Mouse (Mus musculus): ENCODE results near the gene Nfatc2. TPM values are rescaled to one million over a fixed set of nuclear protein-coding genes. Genes with fewer than 3 reads are reported as not detected.

The Nfatc2 gene
- polyA plus RNA-seq, 1 experiment from 2014 or later, result 2.5 TPM

DNA sequence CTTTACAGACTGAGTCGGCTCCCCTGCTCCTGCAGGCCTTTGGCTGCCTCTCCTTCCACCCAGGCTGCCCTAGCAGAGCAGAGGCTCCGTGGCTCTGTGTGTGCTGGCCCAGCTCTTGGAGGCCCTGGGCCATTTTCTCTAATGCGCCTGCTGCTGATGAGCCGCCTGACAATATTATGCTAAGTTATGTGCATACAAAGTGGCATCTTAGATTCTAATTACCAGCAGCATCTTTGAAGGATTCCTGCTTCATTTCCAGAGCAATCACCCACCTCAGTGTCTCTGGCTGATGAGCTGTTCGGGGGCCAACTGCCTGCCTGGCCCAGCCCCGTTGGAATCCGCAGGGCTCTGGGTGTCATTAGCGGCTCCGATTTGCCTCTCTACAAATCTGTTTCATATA lies 24.9 kb upstream of the Nfatc2 start:
- H3K4me2 ChIP-seq, result no peak overlapping the region
- no peak overlapping the region for H3K4me3 ChIP-seq (replicated peaks)
- no peaks in the 10 kb centered on the region for H3K36me3 ChIP-seq
- H3K27ac ChIP-seq, result no peak overlapping the region
- peaks cover 7% of the 10 kb centered on the region; the same call in 1 of the 2 replicates for H3K27me3 ChIP-seq
- no peak overlapping the region for H3K9ac ChIP-seq
- no peaks in the 10 kb centered on the region for H3K9me3 ChIP-seq (replicated peaks)
- H3K4me1 ChIP-seq, result 0 out of 2 replicates have a peak, but pooled peaks cover 11% of the 10 kb centered on the region
- WGBS, result 82% methylated on average over 9 of the region's 9 CpGs
- no peak for ATAC-seq (replicated peaks; ENCODE audit: low FRiP score)

DNA sequence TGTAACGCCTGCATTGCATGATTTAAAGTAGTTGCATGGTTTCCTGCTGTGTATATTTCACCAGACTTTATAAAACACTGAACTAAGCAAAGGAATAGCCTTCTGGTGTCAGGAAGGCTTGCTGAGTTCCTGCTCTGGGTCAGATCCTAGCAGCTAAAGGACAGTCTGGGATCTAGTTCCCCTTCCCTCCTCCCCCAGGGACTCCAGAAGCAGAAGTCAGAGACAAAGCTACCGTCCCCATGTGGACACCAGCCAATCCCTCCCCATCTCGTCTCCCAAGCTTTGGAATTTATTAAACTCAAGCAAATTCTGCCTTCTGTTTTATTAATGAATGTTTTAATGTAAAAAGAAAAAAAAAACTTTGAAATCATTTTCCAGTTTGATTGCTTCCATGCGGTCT lies 23.6 kb upstream of the Nfatc2 start:
- Histone ChIP-seq H3K9ac (no peak overlapping the region), H3K36me3 (no peaks in the 10 kb centered on the region), H3K9me3 (replicated peaks) (no peaks in the 10 kb centered on the region), H3K27ac (no peak overlapping the region), H3K4me2 (no peak overlapping the region), H3K4me3 (replicated peaks) (no peak overlapping the region), H3K4me1 (0 out of 2 replicates have a peak, but pooled peaks cover 11% of the 10 kb centered on the region), H3K27me3 (peaks cover 7% of the 10 kb centered on the region; the same call in 1 of the 2 replicates)
- ATAC-seq (replicated peaks; ENCODE audit: low FRiP score), result no peak
- WGBS, result 73% methylated on average over 4 of the region's 4 CpGs

DNA sequence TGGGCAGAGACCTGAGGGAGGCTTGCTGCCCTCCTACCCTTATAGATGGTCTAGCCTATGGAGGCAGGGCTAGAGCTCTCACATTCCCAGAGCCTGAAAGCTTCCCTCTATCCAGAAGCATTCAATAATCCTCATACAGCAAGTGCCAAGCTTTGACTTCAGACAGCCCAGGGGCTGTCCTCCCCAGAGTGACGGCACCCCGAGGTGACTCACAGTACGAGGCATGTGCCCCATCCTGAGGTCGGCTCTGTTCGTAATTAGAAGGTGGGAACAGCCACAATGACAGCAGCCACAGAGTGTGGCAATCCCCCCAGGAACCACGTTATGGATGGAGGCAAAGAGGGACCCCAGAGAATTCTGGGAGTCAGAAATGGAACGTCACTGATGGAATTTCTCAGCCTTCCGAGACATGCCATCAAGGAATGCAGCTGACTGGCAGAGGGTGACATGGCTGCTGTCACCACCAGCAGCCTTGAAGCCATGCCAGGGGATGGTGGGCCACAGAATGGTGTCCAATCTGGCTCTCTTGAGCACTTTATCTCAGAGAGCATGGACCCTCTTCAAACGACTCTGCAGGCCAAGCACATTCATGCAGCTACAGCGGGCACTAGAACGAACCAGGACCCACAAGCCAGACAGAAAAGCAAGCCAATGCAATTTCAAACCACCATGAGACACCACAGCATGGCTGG lies 19.8 kb upstream of the Nfatc2 start:
- no peak overlapping the region for H3K4me3 ChIP-seq (replicated peaks)
- no peak overlapping the region for H3K27ac ChIP-seq
- 84% methylated on average over 11 of the region's 11 CpGs for WGBS
- H3K9ac ChIP-seq, result no peak overlapping the region
- peaks cover 16% of the 10 kb centered on the region for H3K4me1 ChIP-seq
- H3K9me3 ChIP-seq (replicated peaks), result no peaks in the 10 kb centered on the region
- H3K27me3 ChIP-seq, result peaks cover 3% of the 10 kb centered on the region; the same call in 1 of the 2 replicates
- ATAC-seq (replicated peaks; ENCODE audit: low FRiP score), result no peak
- no peaks in the 10 kb centered on the region for H3K36me3 ChIP-seq
- H3K4me2 ChIP-seq, result no peak overlapping the region

- Histone ChIP-seq H3K27me3 (no peaks in the 10 kb centered on the region), H3K27ac (peak overlapping the region; percentile 25; the same call in 1 of the 2 replicates), H3K9ac (no peak overlapping the region), H3K4me3 (replicated peaks) (no peak overlapping the region), H3K36me3 (no peaks in the 10 kb centered on the region), H3K9me3 (replicated peaks) (no peaks in the 10 kb centered on the region), H3K4me1 (peaks cover 28% of the 10 kb centered on the region), H3K4me2 (no peak overlapping the region)
- WGBS, result 34% methylated on average over 15 of the region's 15 CpGs
- ATAC-seq (replicated peaks; ENCODE audit: low FRiP score), result no peak
These were observed 16.8 kb upstream of the Nfatc2 start for GRCm38 (mm10) chr2:168618205-168618717.

DNA sequence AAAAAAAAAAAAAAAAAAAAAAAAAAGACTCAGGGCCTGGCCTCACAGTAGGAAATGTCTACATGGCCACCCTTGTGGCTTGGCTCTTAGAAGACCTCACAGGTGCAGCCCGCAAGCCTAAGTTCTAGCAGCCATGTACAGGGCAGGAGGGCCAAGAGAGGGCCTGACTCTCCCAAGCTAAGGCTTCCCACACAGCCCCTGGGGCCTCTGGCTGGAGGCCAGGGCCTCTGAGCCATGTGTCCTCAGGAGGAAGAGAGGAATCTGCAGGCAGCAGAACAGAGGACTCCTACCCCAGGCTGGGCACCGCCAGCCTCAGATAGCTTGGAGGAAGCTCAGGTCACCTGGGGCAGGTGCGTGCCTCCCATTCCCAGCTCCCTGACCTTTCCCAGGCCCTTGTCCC lies 13.7 kb upstream of the Nfatc2 start:
- no peak overlapping the region for H3K9ac ChIP-seq
- H3K4me3 ChIP-seq (replicated peaks), result no peak overlapping the region
- 77% methylated on average over 3 of the region's 3 CpGs for WGBS
- H3K27me3 ChIP-seq, result no peaks in the 10 kb centered on the region
- no peaks in the 10 kb centered on the region for H3K9me3 ChIP-seq (replicated peaks)
- peaks cover 37% of the 10 kb centered on the region for H3K4me1 ChIP-seq
- no peak overlapping the region for H3K27ac ChIP-seq
- no peak overlapping the region for H3K4me2 ChIP-seq
- ATAC-seq (replicated peaks; ENCODE audit: low FRiP score), result no peak
- no peaks in the 10 kb centered on the region for H3K36me3 ChIP-seq

GRCm38 (mm10) chr2:168614170-168614872 lies 12.9 kb upstream of the Nfatc2 start:
- WGBS, result 72% methylated on average over 18 of the region's 18 CpGs
- Histone ChIP-seq H3K9ac (no peak overlapping the region), H3K4me2 (peak overlapping the region; percentile 36), H3K27ac (peak overlapping the region; percentile 45; the same call in 1 of the 2 replicates), H3K4me1 (peaks cover 37% of the 10 kb centered on the region), H3K36me3 (no peaks in the 10 kb centered on the region), H3K4me3 (replicated peaks) (no peak overlapping the region), H3K9me3 (replicated peaks) (no peaks in the 10 kb centered on the region), H3K27me3 (no peaks in the 10 kb centered on the region)
- ATAC-seq (replicated peaks; ENCODE audit: low FRiP score), result 0 out of 2 replicates have a peak, but pooled peaks have one; percentile 38

DNA sequence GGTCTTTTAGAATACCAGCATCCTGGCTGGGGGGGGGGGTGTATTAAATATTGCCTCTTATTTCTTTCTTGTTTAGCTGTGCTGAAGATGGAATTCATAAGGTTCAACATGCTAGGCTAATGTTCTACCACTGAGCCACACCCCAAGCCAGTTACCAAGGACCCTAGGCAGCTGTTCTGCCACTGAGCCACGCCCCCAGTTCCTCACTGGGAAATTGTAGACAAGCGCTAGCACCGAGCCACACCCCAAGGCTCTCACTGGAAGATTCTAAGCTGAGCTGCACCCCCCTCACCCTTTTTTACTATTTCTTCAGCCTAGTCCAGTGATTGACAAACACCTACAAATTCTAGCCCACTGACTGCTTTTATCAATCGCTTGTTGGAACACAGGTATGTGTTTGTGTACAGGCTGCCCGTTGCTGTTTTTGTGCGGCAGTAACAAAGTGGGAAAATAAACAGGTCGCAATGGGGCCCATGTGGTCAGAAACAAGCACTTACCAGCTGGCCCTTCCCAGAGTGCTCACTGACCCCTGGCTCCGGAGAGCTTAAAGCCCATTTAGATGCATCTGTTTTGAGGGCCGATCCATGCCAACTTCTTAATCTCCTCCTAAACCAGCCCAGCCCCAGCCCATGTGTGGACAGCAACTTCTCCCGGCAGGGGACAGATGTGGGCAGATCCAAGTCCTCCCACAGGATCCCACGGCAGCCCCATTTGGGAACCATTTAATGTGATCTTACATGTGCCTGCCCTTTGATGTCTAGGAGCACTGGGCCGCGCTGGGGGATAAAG lies 11.8 kb upstream of the Nfatc2 start:
- Histone ChIP-seq H3K9ac (no peak overlapping the region), H3K4me2 (peak overlapping the region; percentile 36), H3K36me3 (no peaks in the 10 kb centered on the region), H3K27ac (peak overlapping the region; percentile 45; the same call in 1 of the 2 replicates), H3K9me3 (replicated peaks) (no peaks in the 10 kb centered on the region), H3K4me1 (peaks cover 33% of the 10 kb centered on the region), H3K4me3 (replicated peaks) (no peak overlapping the region), H3K27me3 (no peaks in the 10 kb centered on the region)
- peak; percentile 14; the same call in 1 of the 2 replicates for ATAC-seq (replicated peaks; ENCODE audit: low FRiP score)
- 24% methylated on average over 13 of the region's 13 CpGs for WGBS

DNA sequence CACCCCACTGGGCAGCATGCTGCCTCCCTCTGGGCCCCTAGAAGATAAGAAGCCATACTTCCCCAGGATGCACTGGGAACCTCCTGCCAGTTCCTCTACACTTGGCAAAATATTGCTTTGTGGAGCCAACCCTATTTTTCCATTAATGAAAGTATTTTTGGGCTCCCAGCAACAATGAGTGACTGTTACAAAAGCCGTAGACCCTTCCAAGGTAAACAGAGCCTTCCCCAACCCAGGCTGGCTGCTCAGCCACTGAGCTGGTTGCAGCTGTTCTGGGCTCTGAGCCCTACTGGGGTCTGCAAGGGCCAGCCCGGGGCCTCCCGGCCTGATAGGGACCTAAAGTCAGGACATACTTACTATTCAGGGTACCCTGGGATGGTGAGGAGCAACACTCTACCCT lies 9.5 kb upstream of the Nfatc2 start:
- no peak for ATAC-seq (replicated peaks; ENCODE audit: low FRiP score)
- no peaks in the 10 kb centered on the region for H3K36me3 ChIP-seq
- H3K4me2 ChIP-seq, result no peak overlapping the region
- WGBS, result 74% methylated on average over 3 of the region's 3 CpGs
- no peaks in the 10 kb centered on the region for H3K27me3 ChIP-seq
- H3K4me1 ChIP-seq, result peaks cover 33% of the 10 kb centered on the region
- no peak overlapping the region for H3K9ac ChIP-seq
- no peaks in the 10 kb centered on the region for H3K9me3 ChIP-seq (replicated peaks)
- H3K4me3 ChIP-seq (replicated peaks), result no peak overlapping the region
- H3K27ac ChIP-seq, result no peak overlapping the region

GRCm38 (mm10) chr2:168609653-168610248 lies 8.3 kb upstream of the Nfatc2 start:
- Histone ChIP-seq H3K9ac (no peak overlapping the region), H3K9me3 (replicated peaks) (no peaks in the 10 kb centered on the region), H3K4me3 (replicated peaks) (no peak overlapping the region), H3K36me3 (no peaks in the 10 kb centered on the region), H3K4me2 (no peak overlapping the region), H3K4me1 (peaks cover 39% of the 10 kb centered on the region), H3K27ac (no peak overlapping the region), H3K27me3 (no peaks in the 10 kb centered on the region)
- no peak for ATAC-seq (replicated peaks; ENCODE audit: low FRiP score)
- WGBS, result 60% methylated on average over 6 of the region's 6 CpGs

DNA sequence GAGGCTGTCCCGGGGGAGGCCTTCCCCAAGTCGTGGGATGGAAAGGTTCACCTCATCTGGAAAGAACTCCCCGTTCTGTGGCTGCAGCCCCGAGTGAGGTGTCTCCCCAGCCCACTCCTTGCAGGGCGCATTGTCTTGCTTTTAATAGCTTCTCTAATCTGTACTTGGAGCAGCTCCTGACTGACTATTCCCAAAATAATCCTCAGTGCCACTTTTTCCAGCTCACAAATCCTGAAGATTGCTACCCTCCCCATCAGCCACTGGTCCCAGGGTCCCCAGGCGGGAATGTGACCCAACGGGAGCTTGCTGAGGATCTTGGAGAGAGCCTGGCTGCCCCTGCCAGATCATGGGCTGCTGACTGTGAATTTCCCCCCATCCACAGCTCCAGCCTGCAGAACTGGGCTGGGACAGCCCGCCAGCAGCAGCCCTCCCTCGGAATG lies 6.7 kb upstream of the Nfatc2 start:
- H3K9me3 ChIP-seq (replicated peaks), result no peaks in the 10 kb centered on the region
- H3K4me2 ChIP-seq, result no peak overlapping the region
- H3K27ac ChIP-seq, result no peak overlapping the region
- no peak for ATAC-seq (replicated peaks; ENCODE audit: low FRiP score)
- H3K27me3 ChIP-seq, result peaks cover 11% of the 10 kb centered on the region
- H3K4me1 ChIP-seq, result peaks cover 31% of the 10 kb centered on the region
- no peaks in the 10 kb centered on the region for H3K36me3 ChIP-seq
- no peak overlapping the region for H3K4me3 ChIP-seq (replicated peaks)
- no peak overlapping the region for H3K9ac ChIP-seq
- WGBS, result 43% methylated on average over 9 of the region's 9 CpGs

DNA sequence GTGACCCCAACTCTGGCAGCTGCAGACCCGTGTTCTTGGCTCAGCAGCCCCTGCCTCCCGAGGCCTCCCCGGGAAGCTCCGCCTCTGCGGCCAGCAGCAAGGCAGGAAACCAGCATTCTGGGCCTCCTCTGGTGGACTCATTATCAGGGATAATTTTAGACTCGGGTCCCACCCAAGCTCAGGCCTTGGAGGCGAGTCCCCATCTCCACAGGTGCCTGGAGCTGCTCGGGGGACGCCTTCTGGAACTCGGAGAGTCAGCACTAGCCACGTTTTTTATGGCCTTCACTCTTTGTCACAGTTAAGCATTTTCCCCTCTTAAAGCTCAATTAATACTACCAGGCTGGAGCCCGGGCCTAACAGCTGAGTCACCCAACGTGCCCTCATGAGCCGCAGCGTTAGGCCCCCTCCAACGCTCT lies 3.2 kb upstream of the Nfatc2 start:
- ATAC-seq (replicated peaks; ENCODE audit: low FRiP score), result no peak
- Histone ChIP-seq H3K4me3 (replicated peaks) (no peak overlapping the region), H3K27ac (peak overlapping the region; percentile 45), H3K9me3 (replicated peaks) (no peaks in the 10 kb centered on the region), H3K4me1 (peaks cover 49% of the 10 kb centered on the region), H3K27me3 (peaks cover 46% of the 10 kb centered on the region), H3K9ac (peak overlapping the region; percentile 6; the same call in 1 of the 2 replicates), H3K4me2 (no peak overlapping the region), H3K36me3 (no peaks in the 10 kb centered on the region)
- 15% methylated on average over 16 of the region's 16 CpGs for WGBS
